Mouse (Mus musculus): Measurements from ENCODE around the gene Osgepl1. TPM values are rescaled to one million over a fixed set of nuclear protein-coding genes. Genes with fewer than 3 reads are reported as not detected.
"Not testable (repeated sequence)": the region's sequence is repeated elsewhere in the genome, so short reads cannot be mapped to it uniquely, and the experiment has no call there.

The Osgepl1 gene
- polyA plus RNA-seq (2016; fragmentation: Nextera tagmentation; extraction: Ambion mirVana): 20.8 and 23.0 TPM in 2 replicates

DNA sequence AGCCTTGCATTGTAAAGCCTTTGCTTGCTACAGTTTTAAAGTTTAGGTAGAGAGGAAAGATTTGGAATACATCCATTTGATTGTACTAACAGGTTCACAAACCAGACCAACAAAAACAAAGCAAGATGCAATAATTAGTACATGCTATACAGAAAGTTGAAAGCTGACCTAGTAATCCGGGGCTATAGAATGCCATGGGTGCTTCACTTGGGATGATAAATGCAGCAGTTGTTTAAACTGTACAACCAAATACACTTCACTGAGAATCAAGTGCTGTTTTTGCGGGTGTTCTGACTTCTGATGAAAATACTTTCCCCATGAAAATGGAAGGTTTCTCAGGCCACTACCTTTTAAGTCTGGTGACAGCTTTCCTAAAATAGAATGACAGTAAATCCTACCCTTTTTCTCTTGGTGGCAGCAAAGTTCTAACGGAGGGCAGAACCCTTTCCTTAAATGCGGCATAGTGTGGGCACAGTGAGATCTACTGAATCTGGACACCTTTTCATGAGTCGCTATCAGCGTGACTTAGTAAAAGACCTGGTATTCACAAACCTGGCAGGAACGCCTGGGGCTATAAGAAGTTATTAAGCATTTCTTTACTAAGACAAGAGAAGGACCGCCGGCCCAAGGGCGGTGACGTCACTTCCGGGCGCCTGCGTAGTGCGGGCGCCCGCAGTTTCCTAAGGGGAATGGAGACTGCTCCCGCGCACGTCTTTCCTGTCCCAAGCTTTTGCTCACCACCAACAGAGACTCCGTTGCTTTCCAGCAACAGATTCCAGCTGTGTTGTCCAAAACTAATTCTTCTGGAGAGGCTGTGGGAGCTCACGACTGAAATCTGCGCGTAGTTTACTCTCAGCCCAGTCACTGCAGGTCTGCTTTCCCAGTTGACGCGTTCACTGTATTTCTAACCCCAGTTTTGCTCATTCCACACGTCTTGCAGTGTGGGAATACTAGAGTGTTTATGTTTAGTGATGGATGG, at the start of gene Osgepl1:
TSS of gene Osgepl1 (plus strand) at position 636 of the 979 bp plus-strand sequence.
- Histone ChIP-seq H3K9me3 (no peaks in the 10 kb centered on the region), H3K27me3 (no peaks in the 10 kb centered on the region), H3K9ac (peak within 1 kb of the TSS; percentile 62), H3K27ac (peak within 1 kb of the TSS; percentile 86), H3K4me3 (peak within 1 kb of the TSS; percentile 56), H3K4me2 (replicated peaks) (peak within 1 kb of the TSS; percentile 46), H3K36me3 (peaks cover 5% of the 10 kb centered on the region), H3K4me1 (no peaks in the 10 kb centered on the region)
- whole genome bisulfite sequencing: 3% methylated on average over 27 of the region's 27 CpGs
- ATAC-seq (ENCODE audit: insufficient number of reproducible peaks, insufficient read depth, low FRiP score, low TSS enrichment): peak; percentile 82

DNA sequence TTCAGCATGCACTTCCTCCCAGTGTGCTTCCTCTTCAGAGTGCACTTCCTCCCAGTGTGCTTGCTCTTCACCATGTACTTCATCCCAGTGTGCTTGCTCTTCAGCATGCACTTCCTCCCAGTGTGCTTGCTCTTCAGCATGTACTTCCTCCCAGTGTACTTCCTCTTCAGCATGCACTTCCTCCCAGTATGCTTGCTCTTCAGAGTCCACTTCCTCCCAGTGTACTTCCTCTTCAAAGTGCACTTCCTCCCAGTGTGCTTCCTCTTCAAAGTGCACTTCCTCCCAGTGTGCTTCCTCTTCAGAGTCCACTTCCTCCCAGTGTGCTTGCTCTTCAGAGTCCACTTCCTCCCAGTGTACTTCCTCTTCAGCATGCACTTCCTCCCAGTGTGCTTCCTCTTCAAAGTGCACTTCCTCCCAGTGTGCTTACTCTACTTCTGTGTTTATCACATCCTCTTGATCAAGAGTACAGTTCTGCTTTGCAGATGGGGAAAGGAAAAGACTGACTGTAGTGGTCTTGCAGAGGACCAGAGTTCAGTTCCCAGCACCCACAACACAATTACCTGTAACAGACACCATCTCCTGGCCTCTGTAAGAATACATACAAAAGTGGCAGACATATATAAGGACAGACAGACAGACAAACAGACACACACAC, 48.3 kb upstream of the Osgepl1 start:
- not testable (repeated sequence) for H3K36me3 ChIP-seq; ATAC-seq (ENCODE audit: insufficient number of reproducible peaks, insufficient read depth, low FRiP score, low TSS enrichment); H3K4me1 ChIP-seq; H3K9me3 ChIP-seq; H3K4me2 ChIP-seq (replicated peaks); H3K9ac ChIP-seq; H3K27me3 ChIP-seq; H3K27ac ChIP-seq; H3K4me3 ChIP-seq

DNA sequence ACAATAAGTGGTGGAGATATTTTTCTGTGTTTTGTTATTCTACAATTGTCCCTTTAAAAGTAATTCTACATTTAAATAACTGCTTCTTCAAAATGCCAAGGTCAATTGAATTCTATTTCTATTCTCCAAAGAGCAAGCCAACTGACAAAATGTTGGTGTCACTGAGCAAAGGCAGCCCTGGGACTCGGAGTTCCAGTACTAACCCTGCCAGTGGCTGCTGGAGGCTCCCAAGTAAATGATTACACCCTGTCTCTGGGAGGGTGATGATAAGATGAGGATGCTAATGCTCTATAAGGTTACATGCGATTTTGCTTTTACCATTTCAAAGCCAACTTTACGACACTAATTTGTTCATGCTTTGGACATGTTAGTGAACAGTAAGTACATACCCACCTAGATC, 43.5 kb upstream of the Osgepl1 start:
- no peak for ATAC-seq (ENCODE audit: insufficient number of reproducible peaks, insufficient read depth, low FRiP score, low TSS enrichment)
- H3K9me3 ChIP-seq: no peaks in the 10 kb centered on the region
- H3K4me1 ChIP-seq: no peaks in the 10 kb centered on the region
- no peak overlapping the region for H3K9ac ChIP-seq
- H3K4me3 ChIP-seq: no peak overlapping the region
- no peaks in the 10 kb centered on the region for H3K27me3 ChIP-seq
- no peak overlapping the region for H3K27ac ChIP-seq
- peaks cover 5% of the 10 kb centered on the region for H3K36me3 ChIP-seq
- H3K4me2 ChIP-seq (replicated peaks): no peak overlapping the region
- WGBS: 90% methylated on average over 3 of the region's 3 CpGs

DNA sequence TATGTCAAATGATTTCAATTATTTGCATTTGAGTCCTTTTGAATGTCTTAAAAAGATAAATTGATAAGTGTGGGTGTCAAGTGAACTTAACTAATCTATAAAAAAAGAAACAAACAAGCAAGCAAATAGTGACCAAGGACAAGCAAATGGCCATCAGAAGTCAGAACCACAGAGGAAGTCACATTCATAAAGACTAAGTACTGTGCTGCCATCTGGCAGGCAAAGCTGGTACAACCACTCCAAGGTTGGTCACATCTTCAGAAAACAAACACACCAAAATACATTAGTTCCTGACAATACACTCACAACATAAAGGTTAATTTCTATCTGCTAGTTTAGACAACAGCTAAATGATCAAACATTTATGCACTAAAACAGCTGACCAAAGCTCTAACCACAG, 40.8 kb upstream of the Osgepl1 start:
- Histone ChIP-seq H3K36me3 (no peaks in the 10 kb centered on the region), H3K4me1 (no peaks in the 10 kb centered on the region), H3K4me2 (replicated peaks) (no peak overlapping the region), H3K27ac (no peak overlapping the region), H3K9me3 (no peaks in the 10 kb centered on the region), H3K9ac (no peak overlapping the region), H3K27me3 (no peaks in the 10 kb centered on the region), H3K4me3 (no peak overlapping the region)
- no peak for ATAC-seq (ENCODE audit: insufficient number of reproducible peaks, insufficient read depth, low FRiP score, low TSS enrichment)

DNA sequence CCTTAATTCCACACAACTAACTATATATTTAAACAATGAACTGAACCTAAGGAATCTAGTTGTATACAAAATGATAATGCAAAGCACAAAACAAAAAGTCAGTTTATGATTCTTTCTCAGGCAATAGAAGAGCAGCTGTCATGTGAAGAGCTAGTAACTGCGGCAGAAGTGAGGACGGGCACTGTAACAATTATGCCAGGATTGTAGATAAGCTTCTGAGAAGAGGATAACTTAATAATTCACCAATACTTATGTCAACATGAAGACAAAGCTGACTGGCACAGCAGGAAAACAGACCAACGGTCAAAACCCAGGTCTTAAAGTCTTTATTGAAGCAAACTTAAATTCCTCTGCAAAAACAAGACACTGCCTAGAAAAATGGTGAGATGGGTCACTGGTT, 22.2 kb upstream of the Osgepl1 start:
- H3K9me3 ChIP-seq: no peaks in the 10 kb centered on the region
- H3K4me3 ChIP-seq: no peak overlapping the region
- H3K9ac ChIP-seq: no peak overlapping the region
- H3K4me1 ChIP-seq: no peaks in the 10 kb centered on the region
- no peaks in the 10 kb centered on the region for H3K36me3 ChIP-seq
- no peak overlapping the region for H3K4me2 ChIP-seq (replicated peaks)
- no peaks in the 10 kb centered on the region for H3K27me3 ChIP-seq
- no peak for ATAC-seq (ENCODE audit: insufficient number of reproducible peaks, insufficient read depth, low FRiP score, low TSS enrichment)
- no peak overlapping the region for H3K27ac ChIP-seq
- 78% methylated on average over 3 of the region's 3 CpGs for WGBS

DNA sequence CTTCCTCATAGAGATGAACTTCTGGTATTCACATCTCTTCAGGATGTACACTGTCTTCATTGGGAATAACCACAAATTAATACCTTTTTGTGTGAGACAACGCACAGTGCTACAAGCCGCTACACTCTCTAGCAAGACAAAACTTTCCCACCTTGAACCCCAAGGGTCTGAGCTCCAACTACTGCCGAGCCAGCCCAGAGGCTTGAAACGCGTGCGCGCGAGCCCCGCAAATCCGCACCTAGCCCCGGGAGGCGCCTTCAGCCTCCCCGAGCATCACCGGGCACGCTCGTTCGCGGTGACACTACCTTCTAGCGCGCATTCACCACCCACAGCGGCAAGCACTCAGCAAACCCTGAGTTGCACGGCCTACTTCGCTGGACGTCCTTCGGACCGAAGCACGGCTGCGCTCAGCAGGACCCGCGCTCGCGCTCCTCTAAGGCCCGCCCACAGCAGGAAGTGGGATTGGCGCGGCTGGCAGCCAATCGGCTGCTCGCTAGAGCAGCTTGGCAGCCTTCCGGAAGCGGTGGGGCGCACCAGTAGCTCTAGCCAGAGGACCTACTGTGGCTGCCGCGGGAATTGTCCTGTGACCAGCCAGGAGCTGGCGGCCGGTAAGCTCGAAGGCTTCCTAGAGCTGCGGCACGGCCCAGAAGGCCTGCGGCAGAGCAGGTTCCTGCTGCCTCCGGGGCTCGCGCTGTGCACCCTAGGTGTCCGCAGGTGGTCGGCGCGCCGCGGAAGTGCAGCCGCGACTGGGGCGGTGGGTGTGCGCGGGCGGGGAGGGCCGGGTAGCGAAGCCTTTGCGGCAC, 16.6 kb upstream of the Osgepl1 start, which contains the start of the genes Pms1, Ormdl1 and Gm28778:
TSS of gene Pms1 (minus strand) at position 438 of the 803 bp plus-strand sequence.
TSS of gene Ormdl1 (plus strand) at position 515 of the 803 bp plus-strand sequence.
TSS of gene Gm28778 (plus strand) at position 531 of the 803 bp plus-strand sequence.
- H3K27me3 ChIP-seq: no peaks in the 10 kb centered on the region
- WGBS: under 1% methylated on average over 66 of the region's 66 CpGs

DNA sequence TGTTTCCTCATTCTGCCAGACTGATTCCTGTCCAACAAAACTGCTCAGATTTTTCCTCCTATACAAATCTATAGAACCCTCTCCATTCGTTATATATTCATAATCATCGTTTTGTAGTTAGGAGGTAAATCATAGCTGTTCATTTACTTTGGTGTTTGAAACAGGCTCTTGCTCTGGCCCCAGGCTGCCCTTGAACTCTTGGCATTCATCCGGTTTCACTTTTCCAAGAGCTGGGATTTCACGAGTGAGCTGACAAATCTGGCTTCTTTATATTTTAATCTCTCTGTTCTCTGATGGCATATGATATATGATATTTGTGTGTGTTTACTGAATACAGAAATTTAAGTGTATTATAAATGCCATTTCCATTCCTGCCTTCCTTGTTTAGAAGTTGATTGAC, 12.9 kb upstream of the Osgepl1 start:
- H3K4me2 ChIP-seq (replicated peaks): no peak overlapping the region
- no peak for ATAC-seq (ENCODE audit: insufficient number of reproducible peaks, insufficient read depth, low FRiP score, low TSS enrichment)
- WGBS: 86% methylated on average over 4 of the region's 4 CpGs
- no peak overlapping the region for H3K9ac ChIP-seq
- no peaks in the 10 kb centered on the region for H3K9me3 ChIP-seq
- H3K27me3 ChIP-seq: no peaks in the 10 kb centered on the region
- H3K4me3 ChIP-seq: no peak overlapping the region
- no peak overlapping the region for H3K27ac ChIP-seq
- no peaks in the 10 kb centered on the region for H3K36me3 ChIP-seq
- H3K4me1 ChIP-seq: 0 out of 2 replicates have a peak, but pooled peaks cover 5% of the 10 kb centered on the region

More for the DNA sequence above, 16.6 kb upstream of the Osgepl1 start, which contains the start of the genes Pms1, Ormdl1 and Gm28778:
- peak within 1 kb of the TSS; percentile 84 for H3K27ac ChIP-seq
- H3K4me1 ChIP-seq: 0 out of 2 replicates have a peak, but pooled peaks cover 5% of the 10 kb centered on the region
- H3K4me2 ChIP-seq (replicated peaks): peak within 1 kb of the TSS; percentile 59
- peak within 1 kb of the TSS; percentile 77 for H3K9ac ChIP-seq
- ATAC-seq (ENCODE audit: insufficient number of reproducible peaks, insufficient read depth, low FRiP score, low TSS enrichment): peak; percentile 100
- H3K4me3 ChIP-seq: peak within 1 kb of the TSS; percentile 84
- no peaks in the 10 kb centered on the region for H3K9me3 ChIP-seq
- H3K36me3 ChIP-seq: no peaks in the 10 kb centered on the region

DNA sequence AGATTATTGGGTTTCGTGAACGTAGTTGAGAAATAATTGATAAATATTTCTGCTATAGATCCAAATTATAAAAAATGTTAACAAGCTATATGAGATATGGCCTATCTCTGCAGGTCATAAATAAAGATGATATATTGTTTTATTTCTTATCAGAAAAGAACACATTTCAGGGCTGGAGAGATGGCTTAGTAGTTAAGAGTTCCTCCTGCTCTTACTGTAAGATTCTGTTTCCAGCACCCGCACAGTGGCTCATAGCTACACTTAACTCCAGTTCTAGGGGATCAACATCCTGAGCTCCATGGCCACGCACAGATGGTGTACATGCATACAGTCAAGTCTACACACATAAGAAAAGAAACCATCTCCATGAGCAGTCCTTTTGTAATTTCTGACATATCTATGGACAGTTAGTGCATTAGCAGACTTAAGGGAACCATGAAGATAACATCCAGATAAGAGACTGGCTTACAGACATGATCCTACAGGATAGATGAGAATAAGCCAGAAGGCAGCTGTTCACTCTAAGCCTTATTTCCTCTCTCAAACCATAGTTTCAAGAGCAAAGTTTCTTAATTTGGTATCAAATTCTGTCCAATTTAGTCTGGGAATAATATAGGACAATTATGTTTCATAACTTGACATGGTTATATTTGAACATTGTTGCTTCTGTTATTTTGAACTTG, 8.4 kb downstream of the Osgepl1 start:
- H3K4me3 ChIP-seq: no peak overlapping the region
- no peak for ATAC-seq (ENCODE audit: insufficient number of reproducible peaks, insufficient read depth, low FRiP score, low TSS enrichment)
- H3K9ac ChIP-seq: no peak overlapping the region
- no peaks in the 10 kb centered on the region for H3K9me3 ChIP-seq
- peaks cover 21% of the 10 kb centered on the region for H3K36me3 ChIP-seq
- no peaks in the 10 kb centered on the region for H3K27me3 ChIP-seq
- no peaks in the 10 kb centered on the region for H3K4me1 ChIP-seq
- no peak overlapping the region for H3K4me2 ChIP-seq (replicated peaks)
- 93% methylated on average over 4 of the region's 4 CpGs for WGBS
- H3K27ac ChIP-seq: no peak overlapping the region

DNA sequence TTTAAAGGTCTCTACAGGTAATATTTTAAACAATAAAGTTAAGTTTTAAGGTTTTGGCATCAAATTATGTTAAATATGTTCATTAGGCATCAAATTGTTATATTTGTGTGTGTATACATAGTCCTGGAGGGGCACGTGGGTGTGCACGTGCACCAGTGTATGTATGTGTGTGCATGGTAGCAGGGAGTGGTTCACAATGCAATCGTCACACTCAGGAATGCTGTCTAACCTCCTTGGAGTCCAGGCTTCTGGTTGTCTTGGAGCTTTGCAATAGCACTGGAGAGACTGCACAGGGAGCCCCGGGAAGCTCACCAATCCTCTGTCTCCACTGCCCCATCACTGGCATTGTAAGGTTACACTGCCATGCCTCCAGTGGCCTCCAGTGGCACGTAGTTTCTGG, 9.8 kb downstream of the Osgepl1 start:
- no peak overlapping the region for H3K4me3 ChIP-seq
- H3K9me3 ChIP-seq: no peaks in the 10 kb centered on the region
- no peak overlapping the region for H3K4me2 ChIP-seq (replicated peaks)
- H3K27me3 ChIP-seq: no peaks in the 10 kb centered on the region
- ATAC-seq (ENCODE audit: insufficient number of reproducible peaks, insufficient read depth, low FRiP score, low TSS enrichment): no peak
- no peaks in the 10 kb centered on the region for H3K4me1 ChIP-seq
- H3K9ac ChIP-seq: no peak overlapping the region
- WGBS: 90% methylated on average over 5 of the region's 5 CpGs
- peaks cover 16% of the 10 kb centered on the region for H3K36me3 ChIP-seq
- no peak overlapping the region for H3K27ac ChIP-seq

DNA sequence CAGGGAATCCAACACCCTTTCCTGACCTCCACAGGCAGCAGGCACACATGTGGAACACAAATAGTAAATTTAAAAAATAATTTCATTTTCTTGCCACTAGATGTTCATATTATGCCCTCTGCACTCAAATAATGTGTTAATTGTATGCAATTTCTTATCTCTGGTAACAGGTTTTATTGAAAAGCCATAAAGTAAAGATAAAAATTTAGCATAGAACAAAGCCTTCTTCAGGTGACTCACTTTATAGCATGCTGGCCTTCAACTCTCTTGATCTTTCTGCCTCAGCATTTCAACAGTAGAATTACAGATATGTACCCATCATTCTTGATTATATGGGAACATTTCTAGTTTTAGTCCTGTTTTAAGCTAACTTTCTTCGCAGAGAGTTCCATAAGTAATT, 10.9 kb downstream of the Osgepl1 start:
- no peak overlapping the region for H3K4me2 ChIP-seq (replicated peaks)
- no peaks in the 10 kb centered on the region for H3K9me3 ChIP-seq
- H3K36me3 ChIP-seq: peaks cover 12% of the 10 kb centered on the region
- no peak overlapping the region for H3K4me3 ChIP-seq
- H3K27me3 ChIP-seq: no peaks in the 10 kb centered on the region
- no peak overlapping the region for H3K9ac ChIP-seq
- H3K27ac ChIP-seq: no peak overlapping the region
- no peaks in the 10 kb centered on the region for H3K4me1 ChIP-seq
- no peak for ATAC-seq (ENCODE audit: insufficient number of reproducible peaks, insufficient read depth, low FRiP score, low TSS enrichment)
- 98% methylated on average over 1 of the region's 1 CpGs for WGBS

Data from embryonic facial prominence, embryonic 12.5 days (tissue).